Mouse (Mus musculus) liver, adult 2 months (tissue): ENCODE results near the gene Gngt1. TPM values are rescaled to one million over a fixed set of nuclear protein-coding genes. Genes with fewer than 3 reads are reported as not detected.

Experiments used
- DNase-seq: peaks from one replicate; pipeline ENCODE4 v3.0.0-alpha.2; 2011; ENCODE audit warnings: low read depth, low spot score; ENCODE audit errors: extremely low read depth
- H3K27ac ChIP-seq: fragments of 200-500 bp; replicated peaks from 2 replicates; pipeline ENCODE4 v1.5.1; 2012; ENCODE audit warnings: low read depth, mild to moderate bottlenecking, control low read depth, inconsistent platforms, low read length; ENCODE audit not compliant: insufficient read depth
- H3K27me3 ChIP-seq: fragments of 200-500 bp; 2 replicates; pipeline ENCODE4 v1.6.1; 2012; ENCODE audit warnings: mild to moderate bottlenecking, moderate library complexity, low read length, inconsistent platforms; ENCODE audit not compliant: control insufficient read depth, insufficient read depth
- H3K36me3 ChIP-seq: fragments of 200-500 bp; 2 replicates; pipeline ENCODE4 v1.6.1; 2012; ENCODE audit warnings: low read length, inconsistent platforms; ENCODE audit not compliant: control insufficient read depth, insufficient read depth
- H3K4me1 ChIP-seq: fragments of 200-500 bp; 2 replicates; pipeline ENCODE4 v1.6.1; 2011; ENCODE audit warnings: low read length; ENCODE audit not compliant: control insufficient read depth, insufficient read depth
- H3K4me3 ChIP-seq: fragments of 200-500 bp; 2 replicates; pipeline ENCODE4 v1.5.1; 2011; ENCODE audit warnings: low read depth, mild to moderate bottlenecking, control low read depth, low read length, moderate library complexity; ENCODE audit not compliant: insufficient read depth
- H3K79me2 ChIP-seq: fragments of 200-500 bp; 2 replicates; pipeline ENCODE4 v1.6.1; 2012; ENCODE audit warnings: inconsistent platforms, mild to moderate bottlenecking, low read length, moderate library complexity; ENCODE audit not compliant: control insufficient read depth, insufficient read depth
- H3K9ac ChIP-seq: fragments of 200-500 bp; 2 replicates; pipeline ENCODE4 v1.6.1; 2012; ENCODE audit warnings: low read depth, mild to moderate bottlenecking, control low read depth, inconsistent platforms, low read length
- CTCF ChIP-seq: fragments of 200-500 bp; IDR thresholded peaks from 2 replicates; pipeline ENCODE4 v1.5.1; 2011; ENCODE audit warnings: low read depth, low read length, control low read depth
- POLR2A ChIP-seq: fragments of 200-500 bp; IDR thresholded peaks from 2 replicates; pipeline ENCODE4 v1.6.1; 2011; ENCODE audit warnings: low read length, control low read depth; ENCODE audit not compliant: insufficient read depth; ENCODE audit errors: extremely low read depth
- WGBS: fragments of 180-500 bp; shearing (Covaris S2); methylation state at CpG from one replicate; pipeline ENCODE4 v1.1.7; 2018; 5-methylcytosine and 5-hydroxymethylcytosine counted together
- polyA plus RNA-seq: library from polyadenylated mRNA; depleted of rRNA; stranded (reverse); fragments of >200 nt; gene quantifications from 2 replicates; pipeline ENCODE4 v1.2.3, GENCODE M21; 2012
- total RNA-seq: library from RNA; depleted of rRNA; stranded (reverse); fragments of >200 nt; gene quantifications from 2 replicates; pipeline ENCODE4 v1.2.3, GENCODE M21; 2014

Gngt1 gene
- total and polyA plus RNA-seq, 2 experiments: 0.55 TPM; not detected in 1

DNA sequence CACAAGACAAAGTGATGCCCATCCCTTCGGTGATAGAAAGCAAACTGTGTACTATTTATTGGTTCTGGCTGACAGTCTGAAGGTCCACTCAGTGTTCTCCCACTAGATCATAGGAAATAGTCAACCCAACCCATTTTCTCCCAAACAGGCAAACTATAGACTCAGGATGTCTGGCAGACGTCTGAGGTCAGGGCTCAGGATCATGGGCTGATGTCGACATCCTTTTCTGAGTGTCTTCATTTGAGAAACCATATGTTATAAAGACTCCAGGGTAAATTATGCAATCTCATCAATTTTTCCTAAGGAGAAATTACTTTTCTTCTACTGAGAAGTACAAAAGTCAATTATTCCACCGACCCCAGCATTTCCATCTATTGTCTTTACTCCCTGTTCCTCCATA, 4.5 kb downstream of the Gngt1 start:
- H3K9ac ChIP-seq: no peak overlapping the region
- no peaks in the 10 kb centered on the region for H3K27me3 ChIP-seq
- 75% methylated on average over 4 of the region's 4 CpGs for WGBS
- H3K79me2 ChIP-seq: no peaks in the 10 kb centered on the region
- no peaks in the 10 kb centered on the region for H3K36me3 ChIP-seq
- H3K4me3 ChIP-seq: no peak overlapping the region
- no peak for TF ChIP-seq POLR2A
- no peak for TF ChIP-seq CTCF
- no peak overlapping the region for H3K27ac ChIP-seq
- no peaks in the 10 kb centered on the region for H3K4me1 ChIP-seq
- DNase-seq: no peak

DNA sequence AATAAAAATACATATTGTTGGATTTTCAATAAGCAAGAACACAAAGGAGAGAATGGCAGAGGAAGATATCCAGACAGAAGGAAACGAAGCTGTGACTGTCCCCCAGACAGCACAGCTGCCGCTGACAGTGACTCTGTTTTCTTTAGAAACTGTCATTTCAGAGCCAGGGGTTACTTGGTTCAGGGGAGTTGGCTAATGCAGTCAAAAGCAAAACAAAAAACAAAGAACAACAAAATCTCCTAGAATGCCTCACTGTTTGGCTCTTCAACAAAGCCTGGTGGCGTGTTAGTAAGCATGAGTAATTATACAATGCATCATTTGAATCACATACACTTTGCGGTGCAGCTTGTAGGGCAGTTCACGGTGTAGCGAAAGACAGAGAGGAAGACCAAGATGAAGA, 5.7 kb downstream of the Gngt1 start:
- 80% methylated on average over 6 of the region's 6 CpGs for WGBS
- no peak for DNase-seq
- TF ChIP-seq CTCF (no peak), POLR2A (no peak)
- 0 out of 2 replicates have a peak, but pooled peaks cover under 1% of the 10 kb centered on the region for H3K4me1 ChIP-seq
- no peak overlapping the region for H3K4me3 ChIP-seq
- no peak overlapping the region for H3K27ac ChIP-seq
- no peaks in the 10 kb centered on the region for H3K36me3 ChIP-seq
- H3K9ac ChIP-seq: no peak overlapping the region
- H3K79me2 ChIP-seq: no peaks in the 10 kb centered on the region
- no peaks in the 10 kb centered on the region for H3K27me3 ChIP-seq

DNA sequence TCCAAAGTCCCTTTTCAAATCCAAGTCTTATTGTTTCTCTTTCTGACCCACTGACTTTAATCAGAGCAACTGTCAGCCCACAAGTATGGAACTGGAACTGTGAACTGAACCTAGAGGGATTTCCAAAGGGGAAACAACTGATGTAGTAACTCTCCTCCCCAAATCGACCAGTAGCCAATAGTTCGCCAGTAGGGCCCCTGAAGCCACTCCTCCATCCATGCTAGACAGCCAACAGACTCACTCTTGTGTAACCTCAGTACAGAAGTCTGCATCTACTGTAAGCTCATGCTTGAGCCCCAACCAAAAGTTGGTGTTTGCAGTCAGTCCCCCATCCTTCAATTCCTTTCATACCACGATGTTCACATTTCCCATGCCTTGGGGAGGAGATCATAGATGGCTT, 7.1 kb downstream of the Gngt1 start:
- H3K36me3 ChIP-seq: no peaks in the 10 kb centered on the region
- H3K4me3 ChIP-seq: no peak overlapping the region
- H3K27me3 ChIP-seq: no peaks in the 10 kb centered on the region
- TF ChIP-seq POLR2A: no peak
- TF ChIP-seq CTCF: no peak
- no peak overlapping the region for H3K9ac ChIP-seq
- peak; percentile 54 for DNase-seq
- WGBS: 67% methylated on average over 3 of the region's 3 CpGs
- H3K4me1 ChIP-seq: 0 out of 2 replicates have a peak, but pooled peaks cover 2% of the 10 kb centered on the region
- H3K27ac ChIP-seq: no peak overlapping the region
- H3K79me2 ChIP-seq: no peaks in the 10 kb centered on the region

DNA sequence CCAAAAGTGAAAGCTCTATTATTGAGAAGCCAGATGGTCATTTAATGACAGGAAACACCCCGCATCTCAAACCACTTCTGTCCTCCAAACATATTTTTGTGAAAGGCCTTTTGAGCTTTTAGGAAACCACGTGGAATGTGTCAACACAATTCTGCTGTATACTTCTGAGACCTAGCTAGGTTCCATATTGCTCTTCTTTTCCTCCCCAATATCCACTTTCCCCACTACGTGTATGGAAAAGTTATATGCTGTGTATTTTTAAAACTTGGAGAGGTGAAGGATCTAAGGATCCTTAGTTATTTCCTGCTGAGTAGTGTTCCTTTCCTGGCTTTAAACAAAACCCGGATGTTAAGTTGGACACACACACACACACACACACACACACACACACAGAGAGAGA, 9.9 kb downstream of the Gngt1 start:
- Histone ChIP-seq H3K4me1 (0 out of 2 replicates have a peak, but pooled peaks cover 2% of the 10 kb centered on the region), H3K27me3 (no peaks in the 10 kb centered on the region), H3K36me3 (no peaks in the 10 kb centered on the region), H3K79me2 (no peaks in the 10 kb centered on the region), H3K9ac (no peak overlapping the region), H3K27ac (peak overlapping the region; percentile 58), H3K4me3 (peak overlapping the region; percentile 5; the same call in 1 of the 2 replicates)
- DNase-seq: no peak
- 35% methylated on average over 4 of the region's 4 CpGs for WGBS
- TF ChIP-seq POLR2A: no peak
- no peak for TF ChIP-seq CTCF

DNA sequence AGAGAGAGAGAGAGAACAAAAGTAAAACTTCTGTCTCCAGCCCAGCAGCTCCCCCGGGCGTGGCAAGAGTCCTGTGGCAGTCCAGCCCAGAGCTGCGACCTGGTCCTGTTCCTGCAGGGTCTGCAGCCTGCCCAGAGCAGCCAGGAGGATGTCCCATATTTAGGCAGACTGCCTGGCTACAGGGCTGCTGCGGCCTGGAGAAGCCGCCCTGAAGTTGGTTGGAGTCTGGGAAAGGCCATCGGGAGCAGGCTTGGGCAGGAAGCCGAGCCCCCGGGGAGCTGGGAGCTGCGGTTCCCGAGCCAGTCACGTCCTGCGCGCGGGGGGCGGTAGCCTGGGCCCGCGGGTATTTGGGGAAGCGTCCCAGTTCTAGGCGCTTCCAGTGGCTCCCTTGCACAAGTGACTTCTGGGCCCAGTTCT, 10.3 kb downstream of the Gngt1 start, which contains the start of gene Gng11:
Gene Gng11 (plus strand): TSS at position 15 of the 417 bp plus-strand sequence.
- Histone ChIP-seq H3K4me3 (peak within 1 kb of the TSS; percentile 60), H3K27ac (peak within 1 kb of the TSS; percentile 58), H3K4me1 (0 out of 2 replicates have a peak, but pooled peaks cover 2% of the 10 kb centered on the region), H3K79me2 (no peaks in the 10 kb centered on the region), H3K27me3 (no peaks in the 10 kb centered on the region), H3K36me3 (no peaks in the 10 kb centered on the region), H3K9ac (peak within 1 kb of the TSS; percentile 69)
- WGBS: under 1% methylated on average over 18 of the region's 19 CpGs
- TF ChIP-seq CTCF (0 out of 2 replicates have a peak, but pooled peaks have one; percentile 3), POLR2A (no peak)
- peak; percentile 37 for DNase-seq

DNA sequence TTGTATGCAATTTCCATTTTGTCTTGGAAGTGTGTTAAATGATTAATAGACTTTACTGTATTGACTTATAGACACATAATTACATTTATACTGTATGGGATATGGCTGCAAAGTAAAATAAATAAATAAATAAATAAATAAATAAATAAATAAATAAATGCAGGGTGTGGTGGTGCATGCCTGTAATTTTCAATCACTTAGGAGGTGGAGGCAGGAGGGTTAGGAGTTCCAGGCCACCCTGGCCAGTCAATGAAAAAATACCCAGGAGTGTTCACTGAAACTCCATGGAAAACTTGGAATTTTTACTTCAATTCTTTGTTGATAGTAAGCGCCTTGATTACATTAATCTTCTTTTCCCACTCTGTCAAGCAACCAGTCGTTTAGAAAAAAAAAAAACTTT, 11.2 kb downstream of the Gngt1 start:
- Histone ChIP-seq H3K4me1 (0 out of 2 replicates have a peak, but pooled peaks cover 2% of the 10 kb centered on the region), H3K27me3 (no peaks in the 10 kb centered on the region), H3K36me3 (no peaks in the 10 kb centered on the region), H3K9ac (no peak overlapping the region), H3K4me3 (peak overlapping the region; percentile 60; the same call in 1 of the 2 replicates), H3K27ac (no peak overlapping the region), H3K79me2 (no peaks in the 10 kb centered on the region)
- TF ChIP-seq POLR2A (no peak), CTCF (no peak)
- whole genome bisulfite sequencing: 67% methylated on average over 2 of the region's 2 CpGs
- DNase-seq: no peak
